Mouse (Mus musculus): ENCODE measurements around the gene Mknk1. TPM values are rescaled to one million over a fixed set of nuclear protein-coding genes. Genes with fewer than 3 reads are reported as not detected.

Gene Mknk1
- polyA plus RNA-seq, 1 experiment from 2014 or later, result 21.7 TPM

Other genes with a start within 250 kb of the Mknk1 start
- gene Cyp4a32, start 238.2 kb upstream of the Mknk1 start, polyA plus RNA-seq (2015; fragmentation: Nextera tagmentation; extraction: Ambion mirVana), result not detected in 2 replicates
- gene Cyp4b1, start 191.5 kb upstream of the Mknk1 start, polyA plus RNA-seq (2015; fragmentation: Nextera tagmentation; extraction: Ambion mirVana), result 0.24 TPM in 1 of 2 replicates, not detected in the other
- gene Efcab14, start 101.5 kb upstream of the Mknk1 start, polyA plus RNA-seq (2015; fragmentation: Nextera tagmentation; extraction: Ambion mirVana), result 23.6 and 23.7 TPM in 2 replicates
- gene Tex38, start 58.2 kb upstream of the Mknk1 start, polyA plus RNA-seq (2015; fragmentation: Nextera tagmentation; extraction: Ambion mirVana), result 0.38 TPM in 1 of 2 replicates, not detected in the other
- 31.1 and 35.8 TPM in 2 replicates for gene Atpaf1, start 54.4 kb upstream of the Mknk1 start, polyA plus RNA-seq (2015; fragmentation: Nextera tagmentation; extraction: Ambion mirVana)
- gene Mob3c, start 11.1 kb upstream of the Mknk1 start, polyA plus RNA-seq (2015; fragmentation: Nextera tagmentation; extraction: Ambion mirVana), result 3.8 and 4.9 TPM in 2 replicates
- gene Kncn, start 45.2 kb downstream of the Mknk1 start, polyA plus RNA-seq (2015; fragmentation: Nextera tagmentation; extraction: Ambion mirVana), result 0.09 TPM in 1 of 2 replicates, not detected in the other
- 0.25 TPM in 1 of 2 replicates, not detected in the other for gene 6430628N08Rik, start 51.5 kb downstream of the Mknk1 start, polyA plus RNA-seq (2015; fragmentation: Nextera tagmentation; extraction: Ambion mirVana)
- 0.09 and 0.11 TPM in 2 replicates for gene Dmbx1, start 100.7 kb downstream of the Mknk1 start, polyA plus RNA-seq (2015; fragmentation: Nextera tagmentation; extraction: Ambion mirVana)
- gene Faah, start 178.7 kb downstream of the Mknk1 start, polyA plus RNA-seq (2015; fragmentation: Nextera tagmentation; extraction: Ambion mirVana), result 4.7 and 5.5 TPM in 2 replicates
- gene Nsun4, start 214.7 kb downstream of the Mknk1 start, polyA plus RNA-seq (2015; fragmentation: Nextera tagmentation; extraction: Ambion mirVana), result 13.7 and 15.6 TPM in 2 replicates
- 477 and 508 TPM in 2 replicates for gene Uqcrh, start 235.9 kb downstream of the Mknk1 start, polyA plus RNA-seq (2015; fragmentation: Nextera tagmentation; extraction: Ambion mirVana)
- gene Lrrc41, start 236.1 kb downstream of the Mknk1 start, polyA plus RNA-seq (2015; fragmentation: Nextera tagmentation; extraction: Ambion mirVana), result 54.3 and 59.7 TPM in 2 replicates

Data from forebrain, embryonic 13.5 days (tissue).